Mouse (Mus musculus): ENCODE data around the gene Fdxr.

Gene Fdxr

DNA sequence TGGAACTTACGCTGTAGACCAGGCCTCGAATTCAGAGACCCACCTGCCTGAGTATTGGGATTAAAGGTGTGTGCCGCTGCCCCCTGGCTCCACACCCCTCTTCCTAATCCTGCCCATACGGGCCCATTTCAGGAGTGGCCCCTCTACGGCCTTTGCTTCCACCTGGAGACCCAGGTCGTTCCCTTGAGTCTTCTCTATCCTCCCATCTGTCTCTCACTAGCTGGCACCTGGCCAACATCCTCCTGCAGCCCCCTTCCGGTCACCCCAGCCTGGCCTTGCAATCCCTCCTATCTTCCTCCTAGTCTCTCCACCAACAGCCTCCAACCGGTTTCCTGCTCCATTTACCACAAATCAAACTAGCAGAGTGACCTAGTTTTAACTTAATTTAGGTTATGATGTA, 13.0 kb upstream of the Fdxr start:
- no peak for DNase-seq (ENCODE audit: low spot score)

DNA sequence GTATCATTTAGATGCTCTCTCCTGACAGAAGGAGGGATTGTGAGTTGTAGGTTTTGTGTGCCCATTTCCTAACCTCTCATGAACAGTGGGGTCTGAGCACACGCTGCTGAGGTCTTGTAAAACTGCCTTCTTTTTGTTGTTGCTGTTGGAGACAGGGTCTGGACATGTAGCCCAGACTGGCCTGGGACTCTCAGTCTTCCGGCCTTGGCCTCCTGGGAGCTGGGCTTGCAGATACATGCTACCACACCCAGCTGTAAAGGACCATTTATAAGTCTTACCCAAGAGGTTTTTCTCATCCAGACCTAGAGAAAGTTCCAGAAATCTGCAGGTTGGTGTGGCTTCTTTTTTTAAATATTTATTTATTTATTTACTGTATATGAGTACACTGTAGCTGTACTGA, 11.5 kb upstream of the Fdxr start:
- DNase-seq (ENCODE audit: low spot score), result no peak

DNA sequence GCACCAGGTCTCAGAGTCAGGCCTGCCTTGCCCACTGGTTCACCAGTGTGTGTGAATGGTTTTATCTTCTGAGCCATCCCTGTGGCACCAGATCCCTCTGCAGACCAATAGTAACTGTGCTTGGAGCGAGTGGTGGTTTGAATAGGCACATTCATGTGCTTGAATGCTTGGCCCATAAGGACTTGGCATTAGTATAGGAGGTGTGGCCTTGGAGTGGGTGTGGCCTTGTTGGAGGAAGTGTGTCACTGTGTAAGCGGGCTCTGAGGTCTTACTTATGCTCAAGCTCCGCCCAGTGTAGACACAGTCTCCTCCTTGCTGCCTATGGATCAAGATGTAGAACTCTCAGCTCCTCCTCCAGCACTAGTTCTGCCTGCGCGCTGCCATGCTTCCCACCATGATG, 10.5 kb upstream of the Fdxr start:
- no peak for DNase-seq (ENCODE audit: low spot score)

DNA sequence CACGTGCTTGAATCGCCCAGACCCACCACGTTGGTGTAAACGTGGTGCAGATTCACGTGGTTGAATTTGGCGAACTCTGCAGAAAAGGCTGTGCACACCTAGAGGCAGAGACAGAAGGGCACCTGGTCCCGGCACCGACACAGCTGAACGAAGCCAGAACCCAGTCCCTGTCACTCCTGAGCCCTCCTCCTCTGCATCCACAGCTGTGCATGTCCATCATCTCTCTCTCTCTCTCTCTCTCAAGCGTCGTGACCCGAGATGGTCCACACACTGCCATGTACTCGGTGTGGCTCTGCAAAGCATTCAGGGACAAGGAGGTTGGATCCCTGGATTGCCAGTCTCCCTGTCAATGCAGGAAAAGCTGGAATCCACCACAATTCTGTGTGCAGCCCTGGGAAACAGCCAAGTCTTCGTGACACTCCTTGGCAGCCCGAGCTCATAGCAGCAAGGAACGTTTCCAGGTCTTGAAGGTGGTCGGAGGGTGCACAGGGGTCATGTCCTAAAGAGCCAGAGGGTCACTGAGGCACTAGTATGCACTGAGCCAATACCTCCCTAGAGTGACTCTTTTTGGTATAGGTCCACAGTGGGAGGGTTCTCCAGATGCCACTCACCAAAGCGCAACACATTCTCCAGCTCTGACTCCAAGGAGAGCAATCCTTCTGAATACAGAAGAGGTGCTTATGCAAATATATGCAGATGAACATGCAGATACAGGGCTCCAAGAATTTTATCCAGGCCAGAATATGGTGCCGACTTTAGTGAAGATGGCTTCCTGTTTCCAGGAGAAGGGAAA, 9.5 kb upstream of the Fdxr start:
- no peak for DNase-seq (ENCODE audit: low spot score)

DNA sequence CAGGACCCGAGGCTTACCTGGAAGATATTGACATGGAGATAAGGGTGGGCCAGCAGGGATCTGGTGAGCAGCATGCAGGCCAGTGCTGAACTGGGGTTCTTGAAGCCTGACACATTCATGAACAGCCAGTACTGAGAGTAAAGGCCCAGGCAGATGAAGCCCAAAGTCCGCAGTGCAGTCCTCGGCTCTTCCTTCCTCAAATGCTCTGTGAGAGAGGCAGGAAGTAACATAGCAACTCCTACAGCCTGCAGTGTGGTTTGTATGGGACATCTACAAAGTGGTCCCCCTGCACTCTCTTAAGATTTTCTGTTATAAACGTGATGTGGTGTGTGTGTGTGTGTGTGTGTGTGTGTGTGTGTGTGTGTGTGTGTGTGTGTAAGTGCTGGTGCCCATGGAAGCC, 8.4 kb upstream of the Fdxr start:
- DNase-seq (ENCODE audit: low spot score), result no peak

DNA sequence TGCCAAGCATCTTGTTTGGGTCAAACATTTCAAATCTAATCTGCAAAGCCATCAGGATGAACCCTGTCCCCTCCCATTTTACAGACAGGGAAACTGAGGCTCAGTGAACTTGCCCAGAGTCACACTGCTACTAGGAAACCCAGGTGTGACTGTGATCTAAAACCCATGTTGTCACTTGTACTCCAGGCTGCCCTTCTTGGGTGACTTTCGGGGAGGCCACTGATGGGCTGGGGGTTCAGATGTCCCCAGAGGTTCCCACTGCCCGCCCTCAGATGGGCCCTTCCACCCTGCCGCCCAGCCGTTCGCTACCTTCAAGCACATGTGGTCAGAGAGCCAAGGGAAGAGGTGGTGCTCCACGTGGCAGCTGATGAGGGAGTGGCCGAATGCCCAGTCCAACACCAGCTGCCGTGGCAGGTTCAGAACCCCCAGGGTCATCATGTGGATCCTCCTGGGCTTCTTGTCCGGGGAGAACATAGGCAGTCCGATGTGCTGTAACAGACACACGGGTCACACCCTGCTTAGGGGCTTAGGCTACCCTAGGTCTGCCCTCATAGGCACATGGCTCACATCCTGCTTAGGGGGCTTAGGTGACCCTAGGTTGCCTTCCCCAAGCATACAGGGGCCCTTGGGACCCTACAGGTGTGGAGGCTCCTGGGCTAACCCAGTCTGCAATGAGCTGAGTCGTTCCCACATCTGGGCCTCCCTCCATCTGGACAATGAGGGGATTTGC, 7.2 kb upstream of the Fdxr start:
- DNase-seq (ENCODE audit: low spot score), result no peak

DNA sequence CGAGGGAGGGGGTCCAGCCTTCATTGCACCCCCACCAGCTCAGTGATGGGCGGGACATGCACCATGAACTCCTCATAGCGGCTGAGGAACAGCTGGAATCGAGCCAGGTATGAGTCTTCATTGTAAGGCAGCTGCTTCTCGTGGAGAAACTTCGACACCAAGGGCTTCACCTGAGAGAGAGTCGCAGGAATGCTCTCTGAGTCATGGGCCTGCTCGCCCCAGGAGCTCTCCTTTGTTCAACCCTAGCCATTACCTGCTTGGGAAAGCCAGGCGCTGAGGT, 6.6 kb upstream of the Fdxr start:
- DNase-seq (ENCODE audit: low spot score), result no peak

DNA sequence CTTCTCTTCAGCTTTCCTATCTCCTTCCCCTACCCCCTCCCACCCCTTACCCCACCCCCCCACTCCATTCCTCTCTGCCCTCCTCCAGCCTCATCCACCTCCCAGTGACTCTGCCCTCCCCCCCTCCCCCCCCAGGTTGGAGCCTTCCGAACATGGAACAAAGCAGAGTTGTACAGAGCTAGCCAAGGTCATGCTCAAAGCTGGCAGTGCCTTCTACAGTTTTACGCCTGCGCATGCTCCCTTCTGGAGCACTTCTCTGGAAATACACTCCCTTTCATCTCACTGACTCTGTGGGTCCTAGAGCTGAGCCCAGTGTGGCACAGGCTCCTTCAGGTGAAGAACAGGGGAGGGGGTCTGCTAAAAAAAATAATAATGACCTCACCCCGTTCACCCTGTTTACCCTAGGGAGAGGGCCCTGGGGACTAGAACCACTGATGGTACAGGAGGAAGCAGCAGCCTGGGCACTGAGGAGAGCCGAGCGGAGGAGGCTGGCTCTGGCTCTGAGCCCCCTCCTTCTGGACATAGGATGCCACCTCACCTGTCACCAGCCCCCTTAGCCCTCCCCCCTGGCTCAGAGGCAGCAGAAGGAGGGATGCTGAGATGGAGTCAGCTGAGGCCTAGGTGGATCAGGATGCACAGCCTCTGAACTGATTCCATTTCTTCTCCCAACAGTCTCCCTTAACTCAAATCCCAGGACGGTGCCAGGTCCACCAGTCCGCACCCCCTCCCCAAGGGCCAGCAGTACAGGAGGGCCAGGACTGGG, 6.1 kb upstream of the Fdxr start:
- DNase-seq (ENCODE audit: low spot score), result no peak

DNA sequence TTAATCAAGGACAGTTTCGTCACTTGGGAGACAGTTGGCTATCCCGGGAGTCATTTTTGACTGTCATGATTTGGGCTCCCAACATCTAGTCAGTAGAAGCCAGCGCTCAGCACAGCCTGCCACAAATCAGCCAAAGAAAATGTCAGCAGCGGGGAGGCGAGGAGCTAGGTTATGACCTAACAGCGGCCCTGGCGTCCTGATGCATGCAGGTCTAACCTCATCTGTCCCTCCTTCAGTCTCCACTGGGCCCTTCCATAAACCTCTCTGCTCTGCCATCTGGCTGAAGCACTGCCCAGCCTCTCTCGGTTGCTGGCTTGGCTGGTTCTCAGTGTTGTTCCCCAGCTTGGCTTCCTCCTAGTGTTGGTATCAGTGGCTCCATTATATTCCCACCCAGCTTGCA, 5.4 kb upstream of the Fdxr start:
- DNase-seq (ENCODE audit: low spot score), result no peak

DNA sequence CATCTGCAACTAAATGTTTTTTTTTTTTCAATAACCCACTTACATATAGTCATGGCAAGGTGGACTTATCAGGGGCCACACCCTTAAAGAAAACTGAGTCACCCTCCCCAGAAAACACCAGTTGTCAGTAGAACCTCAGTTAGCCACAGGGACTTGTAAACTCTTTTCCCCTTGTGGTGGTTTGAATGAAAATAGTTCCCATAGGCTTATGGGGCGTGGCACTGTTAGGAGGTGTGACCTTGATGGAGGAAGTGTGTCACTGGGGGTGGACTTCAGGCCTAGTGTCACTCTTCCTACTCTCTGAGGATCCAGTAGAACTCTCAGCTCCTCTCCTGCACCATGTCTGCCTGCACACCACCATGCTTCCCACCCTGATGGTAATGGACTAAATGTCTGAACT, 2.9 kb upstream of the Fdxr start:
- DNase-seq (ENCODE audit: low spot score), result no peak

DNA sequence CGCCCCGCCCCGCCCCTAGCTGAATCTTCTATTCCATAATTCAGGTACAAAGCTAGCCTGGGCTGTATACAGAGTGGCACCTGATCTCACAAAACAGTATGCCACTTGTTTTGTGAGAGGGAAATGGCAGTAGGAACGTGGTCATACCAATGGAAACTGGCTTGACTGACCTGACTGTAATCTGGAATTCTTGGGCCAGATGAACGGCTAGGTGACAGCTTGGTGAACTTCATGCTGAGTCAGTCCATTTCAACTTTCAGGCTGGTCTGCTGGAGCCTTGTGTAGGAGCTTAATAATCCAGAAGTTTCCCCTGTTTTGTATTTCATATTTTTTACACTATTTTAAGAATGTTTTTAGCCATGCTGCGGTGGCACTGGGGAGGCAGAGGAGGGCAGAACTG, 1.3 kb upstream of the Fdxr start:
- DNase-seq (ENCODE audit: low spot score), result no peak

DNA sequence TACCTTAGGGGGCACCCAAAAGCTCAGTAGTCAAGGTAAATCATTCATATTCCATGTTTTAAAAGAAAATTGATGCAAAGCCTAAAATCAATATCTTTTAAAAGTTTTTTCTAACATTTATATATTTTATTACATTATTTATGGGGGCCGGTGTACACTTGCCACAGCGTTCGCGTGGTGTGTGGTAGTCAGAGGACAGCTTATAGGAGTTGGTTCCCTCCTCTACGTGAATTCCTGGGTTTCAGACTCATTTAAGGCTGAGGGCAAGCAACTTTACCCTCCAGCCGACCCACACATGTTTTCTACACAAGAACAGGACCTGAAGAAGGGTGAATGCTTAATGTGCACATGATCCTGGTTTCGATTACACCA, 740 bp upstream of the Fdxr start:
- DNase-seq (ENCODE audit: low spot score), result no peak

DNA sequence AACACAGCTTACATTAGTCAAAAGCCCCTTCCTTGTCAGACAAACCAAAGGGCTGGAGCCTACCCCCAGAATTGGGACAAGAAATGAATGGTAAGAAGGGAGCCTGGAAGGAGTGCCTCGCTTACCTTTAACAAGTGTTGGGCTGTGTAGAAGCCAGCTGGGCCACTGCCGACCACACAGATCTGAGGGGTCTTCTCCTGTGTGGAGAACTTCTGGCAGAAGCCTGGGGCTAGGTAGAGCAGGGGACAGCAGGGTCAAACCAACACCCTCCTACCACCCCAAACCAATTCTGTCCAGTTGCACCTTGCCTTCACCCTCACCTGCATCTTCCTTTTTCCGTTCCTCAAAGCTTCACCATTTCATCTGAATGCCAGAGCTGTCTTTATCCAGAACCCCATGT, 896 bp downstream of the Fdxr start:
- no peak for DNase-seq (ENCODE audit: low spot score)

DNA sequence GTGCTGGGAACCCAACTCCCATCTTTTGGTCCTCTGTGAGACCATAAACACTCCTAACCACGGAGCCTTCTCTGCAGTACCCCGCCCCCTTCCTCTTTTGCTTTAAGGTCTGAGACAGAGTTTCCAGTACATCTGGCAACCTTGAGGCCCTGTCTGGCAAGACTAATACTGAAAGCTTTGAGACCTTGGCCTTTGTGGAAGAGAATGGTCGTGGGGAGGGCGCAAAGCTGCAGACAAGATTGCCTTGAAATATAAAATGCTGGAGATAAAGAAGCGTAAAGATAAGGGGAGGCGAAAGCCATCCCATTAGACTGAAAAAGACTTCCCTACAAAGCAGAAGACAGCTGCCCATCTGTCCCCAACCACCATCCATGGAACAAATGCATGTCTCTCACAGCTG, 1.3 kb downstream of the Fdxr start:
- no peak for DNase-seq (ENCODE audit: low spot score)

DNA sequence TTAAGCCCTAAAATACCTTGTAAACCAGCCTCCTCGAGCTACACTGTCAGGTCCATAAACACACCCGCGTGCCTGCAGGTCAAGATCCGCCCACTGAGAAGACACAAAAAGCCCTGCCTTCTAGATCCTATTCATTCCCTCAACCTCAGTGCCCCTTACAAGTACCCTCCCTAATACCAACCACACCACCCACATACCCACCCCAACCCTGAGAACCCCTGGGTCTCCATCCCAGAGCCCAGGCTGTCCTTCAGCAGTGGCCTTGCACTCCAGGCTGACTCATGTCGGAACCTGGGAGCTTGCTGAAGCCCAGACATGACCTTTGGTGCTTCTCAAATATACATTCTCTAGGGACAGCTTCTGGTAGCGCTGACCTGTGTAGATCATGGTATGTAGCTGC, 2.1 kb downstream of the Fdxr start:
- no peak for DNase-seq (ENCODE audit: low spot score)

DNA sequence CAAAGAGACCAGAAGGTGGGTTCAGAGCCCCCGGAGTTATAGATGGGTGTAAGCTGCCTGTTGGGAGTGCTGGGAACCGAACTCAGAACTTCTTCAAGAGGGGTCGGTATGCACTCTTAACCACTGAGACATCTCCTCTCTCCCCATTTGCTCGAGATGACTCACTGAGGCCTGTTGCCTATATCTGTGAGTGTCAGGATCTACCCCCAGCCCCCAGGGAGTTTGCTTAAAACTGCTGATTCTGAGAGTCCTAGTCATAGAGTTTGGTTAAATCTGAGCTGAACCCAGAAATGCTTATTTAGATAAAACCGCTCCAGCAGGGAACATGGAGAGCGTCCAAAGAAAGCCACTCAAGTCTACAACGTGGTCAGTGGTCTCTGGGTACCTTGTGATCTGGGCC, 2.7 kb downstream of the Fdxr start:
- DNase-seq (ENCODE audit: low spot score), result no peak

DNA sequence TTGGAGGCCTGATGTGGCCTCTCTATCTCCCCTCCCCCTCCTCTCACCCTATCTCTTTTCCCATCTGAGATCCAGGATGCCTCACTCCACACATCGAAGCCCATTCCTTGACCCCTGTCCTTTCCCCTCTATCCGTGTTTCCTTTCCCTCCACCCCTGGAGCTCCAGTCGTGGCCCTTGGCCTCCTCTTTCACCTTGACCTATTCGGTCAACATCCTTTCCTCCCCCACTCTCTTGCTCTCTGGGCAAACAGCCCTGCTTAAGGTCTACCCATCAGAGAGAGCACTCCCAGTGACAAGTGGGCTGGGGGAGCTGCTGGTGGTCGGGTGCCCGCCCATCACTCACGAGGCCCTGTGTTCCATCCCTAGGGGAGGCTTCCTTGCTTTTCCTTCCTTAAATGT, 3.1 kb downstream of the Fdxr start:
- DNase-seq (ENCODE audit: low spot score), result no peak

DNA sequence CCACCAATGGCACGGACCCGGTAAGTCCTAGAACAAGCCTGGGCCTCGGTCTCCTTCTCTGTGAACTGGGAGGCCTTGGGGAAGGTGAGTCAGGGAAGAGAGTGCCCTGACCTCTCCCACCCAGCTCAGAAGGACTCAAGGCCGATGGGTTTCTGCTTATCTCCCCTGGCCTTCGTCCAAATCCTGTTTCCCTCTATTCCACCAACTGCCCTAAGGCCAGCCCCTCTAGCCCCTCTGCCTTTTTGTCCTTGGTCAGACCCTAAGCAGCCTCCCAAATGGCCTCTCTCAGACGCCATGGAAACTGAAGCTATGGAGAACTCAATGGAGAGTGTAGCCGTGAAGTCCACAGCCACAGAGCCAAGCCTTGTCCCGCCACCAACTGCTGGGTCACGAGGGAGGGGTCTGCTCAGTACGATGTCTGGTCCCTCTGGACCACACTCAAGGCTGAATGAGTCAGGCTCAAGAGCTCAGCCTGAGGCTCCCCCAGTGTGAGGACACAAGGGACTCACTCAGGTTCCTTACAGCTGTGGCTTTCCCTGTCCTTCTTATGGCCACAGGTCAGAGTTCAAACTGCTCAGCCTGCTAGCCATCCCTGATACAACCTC, 3.9 kb downstream of the Fdxr start:
- no peak for DNase-seq (ENCODE audit: low spot score)

DNA sequence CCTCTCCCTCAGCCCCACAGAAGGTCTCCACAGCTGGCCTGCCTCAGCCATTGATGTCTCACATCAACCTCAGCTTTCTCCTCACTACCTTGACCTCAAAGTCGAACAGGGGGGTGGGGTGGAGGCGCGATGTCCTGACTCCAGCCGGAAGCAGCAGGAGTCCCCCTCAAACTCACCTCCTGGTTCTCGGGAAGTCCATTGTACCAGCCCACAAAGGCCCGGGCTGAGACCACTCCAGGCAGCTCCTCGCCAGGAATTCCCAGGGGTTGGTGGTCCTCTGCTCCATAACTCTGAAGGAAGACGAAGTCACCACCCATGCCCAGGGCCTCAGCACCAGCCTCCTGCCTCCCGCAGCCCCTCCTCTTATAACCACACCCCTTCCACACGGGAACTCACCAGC, 5.4 kb downstream of the Fdxr start:
- DNase-seq (ENCODE audit: low spot score), result no peak

DNA sequence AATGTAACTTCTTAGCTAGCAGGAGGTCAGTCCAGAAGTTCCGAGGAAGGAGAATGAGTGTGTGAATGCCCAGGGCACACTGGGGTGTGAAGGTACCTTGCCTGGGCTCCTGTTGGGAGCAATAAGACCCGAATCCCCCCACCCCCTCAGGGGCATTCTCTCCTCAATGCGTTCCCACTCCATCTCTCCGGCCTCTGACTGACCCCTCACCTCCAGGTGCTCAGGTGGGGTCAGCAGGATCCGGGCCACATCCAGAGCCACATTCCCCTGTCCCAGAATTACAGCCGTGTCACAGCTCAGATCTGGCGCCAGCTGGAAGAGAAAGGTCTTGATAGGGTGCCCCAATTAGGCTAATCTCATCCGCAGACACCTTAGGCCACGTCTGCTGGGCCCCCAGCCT, 5.8 kb downstream of the Fdxr start:
- no peak for DNase-seq (ENCODE audit: low spot score)

DNA sequence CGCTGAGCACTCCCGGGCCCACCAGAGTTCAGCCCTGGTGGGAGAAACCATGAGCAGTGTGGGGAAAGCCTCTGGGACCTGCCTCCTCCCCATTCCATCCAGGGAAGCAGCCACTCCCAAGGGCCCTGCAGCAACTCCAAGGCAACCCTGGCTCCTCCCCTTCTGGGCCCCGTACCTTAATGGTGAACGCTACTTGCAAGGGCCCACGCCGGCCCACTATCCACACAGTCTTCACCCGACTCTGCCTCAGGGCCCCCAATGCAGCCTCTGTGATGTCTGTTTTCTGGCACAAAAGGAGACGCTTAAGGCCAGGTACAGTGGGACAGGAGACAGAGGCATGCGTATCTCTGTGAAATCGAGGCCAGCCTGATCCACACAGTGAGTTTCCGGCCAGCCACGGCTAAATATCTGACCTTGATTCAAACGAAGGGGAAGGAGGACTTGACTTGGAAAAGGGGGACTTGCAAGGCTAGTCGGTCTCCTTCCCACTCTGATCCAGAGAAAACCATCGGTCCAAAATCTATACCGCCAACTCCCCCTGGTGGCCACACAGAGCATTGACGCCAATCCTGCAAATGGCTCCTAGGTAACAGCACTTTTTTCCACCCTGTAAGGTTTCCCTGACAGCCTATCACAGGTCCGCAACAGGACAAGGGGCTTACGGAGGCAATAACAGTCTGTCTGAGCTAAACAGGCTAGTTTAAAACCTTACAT, 6.5 kb downstream of the Fdxr start:
- peak; percentile 76 for DNase-seq (ENCODE audit: low spot score)

DNA sequence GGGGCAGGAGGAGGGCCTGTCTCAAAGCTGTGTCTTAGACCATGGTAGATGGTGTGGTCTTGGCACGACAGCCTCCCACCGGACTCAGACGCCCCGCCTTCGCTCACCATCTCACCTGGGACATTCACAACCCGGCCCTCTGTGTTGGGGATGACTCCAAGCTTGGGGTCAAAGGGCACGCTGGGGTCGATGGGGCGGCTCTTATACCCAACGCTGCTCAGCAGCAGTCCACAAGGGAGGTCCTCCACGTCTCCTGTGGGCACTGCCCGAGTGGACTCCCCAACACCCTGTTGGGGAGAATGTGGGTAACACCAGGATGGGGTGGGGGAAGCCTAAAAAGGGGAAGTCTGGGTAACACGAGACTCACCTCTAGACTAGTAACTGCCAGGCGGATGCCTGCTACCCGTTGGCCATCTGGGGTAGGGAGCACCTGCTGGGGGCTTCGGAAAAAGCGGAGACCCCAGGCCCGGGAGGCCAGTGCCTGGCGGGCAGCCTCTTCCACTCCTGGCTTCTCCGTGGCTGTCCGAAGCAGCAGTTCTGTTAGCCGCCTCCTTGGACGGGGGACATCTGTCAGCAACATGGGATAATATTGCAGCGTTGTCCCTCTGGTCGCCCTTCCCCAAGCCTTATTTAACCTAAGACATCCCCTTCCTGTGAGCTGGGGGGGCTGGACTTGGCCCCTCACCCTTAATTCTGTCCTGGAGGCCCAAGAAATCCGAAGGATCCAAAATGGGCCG, 7.4 kb downstream of the Fdxr start:
- DNase-seq (ENCODE audit: low spot score), result no peak
